27 mouse cellular contexts compared by ENCODE assay signal in genomic region chr15:27082826-27083225, GRCm38 (mm10).
"Had no signal": no experiment of that assay in that cellular context is flagged by ENCODE, and none has a peak within 500 bp of the region (broad histone marks: within the 10 kb centered on the region; RNA-seq: fewer than 3 reads in every experiment).

No protein-coding gene starts in this region.

- H3K4me3 ChIP-seq: gastrocnemius, adult 2 months; heart, adult 2 months; heart, embryonic 10.5 days; heart, embryonic 12.5 days; hindbrain, embryonic 10.5 days; hindbrain, embryonic 12.5 days; intestine, embryonic 15.5 days; layer of hippocampus, adult 2 months; left cerebral cortex, adult 2 months; limb, embryonic 10.5 days; limb, embryonic 12.5 days; liver, embryonic 13.5 days; liver, embryonic 15.5 days had no signal

- DNase-seq: gastrocnemius, adult 2 months; gastrocnemius, postnatal 10 days; gastrocnemius, postnatal 25 days; heart, adult 2 months; heart, postnatal 10 days; heart, postnatal 4 days; kidney, adult 18-20 months; kidney, adult 8-10 months; kidney, postnatal 10 days; kidney, postnatal 25 days; kidney, postnatal 4 days; liver; liver, embryonic 13.5 days had no signal

- H3K36me3 ChIP-seq: heart, embryonic 10.5 days; heart, embryonic 12.5 days; hindbrain, embryonic 10.5 days; hindbrain, embryonic 12.5 days; intestine, embryonic 15.5 days; limb, embryonic 10.5 days; limb, embryonic 12.5 days; liver, embryonic 13.5 days; liver, embryonic 15.5 days had no signal

- H3K4me2 ChIP-seq: heart, embryonic 12.5 days; hindbrain, embryonic 12.5 days; hindbrain, embryonic 14.5 days; intestine, embryonic 15.5 days; limb, embryonic 12.5 days; liver, embryonic 11.5 days; liver, embryonic 13.5 days; liver, embryonic 15.5 days had no signal

- H3K27me3 ChIP-seq: heart, embryonic 12.5 days; hindbrain, embryonic 12.5 days; intestine, embryonic 15.5 days; limb, embryonic 12.5 days; liver, embryonic 13.5 days; liver, embryonic 15.5 days had no signal

- ATAC-seq: inflammation-experienced regulatory T-cells, adult 6 months; intestine, embryonic 15.5 days; intestine, postnatal 0 days had no signal

- H3K27ac ChIP-seq: gastrocnemius, adult 2 months; heart, adult 2 months; heart, embryonic 10.5 days; hindbrain, embryonic 10.5 days; hindbrain, embryonic 12.5 days; hindbrain, embryonic 14.5 days; intestine, embryonic 15.5 days; layer of hippocampus, adult 2 months; left cerebral cortex, adult 2 months; limb, embryonic 10.5 days; limb, embryonic 12.5 days; liver, embryonic 13.5 days; liver, embryonic 15.5 days had no signal

- H3K4me1 ChIP-seq: heart, embryonic 10.5 days; heart, embryonic 12.5 days; hindbrain, embryonic 10.5 days; hindbrain, embryonic 12.5 days; intestine, embryonic 15.5 days; limb, embryonic 10.5 days; limb, embryonic 12.5 days; liver, embryonic 13.5 days; liver, embryonic 15.5 days had no signal

- H3K9me3 ChIP-seq: heart, embryonic 10.5 days; heart, embryonic 12.5 days; hindbrain, embryonic 10.5 days; hindbrain, embryonic 12.5 days; intestine, embryonic 15.5 days; limb, embryonic 10.5 days; limb, embryonic 12.5 days; liver, embryonic 13.5 days; liver, embryonic 15.5 days had no signal

- H3K9ac ChIP-seq: heart, embryonic 12.5 days; hindbrain, embryonic 12.5 days; hindbrain, embryonic 14.5 days; intestine, embryonic 15.5 days; limb, embryonic 12.5 days; liver, embryonic 13.5 days; liver, embryonic 15.5 days had no signal
